Mouse (Mus musculus): ENCODE results near the gene Usp5. TPM values are rescaled to one million over a fixed set of nuclear protein-coding genes. Genes with fewer than 3 reads are reported as not detected.

Gene Usp5
- total RNA-seq, 2 experiments from 2014 or later, result 176 to 177 TPM

Other genes with a start within 250 kb of the Usp5 start
- under 1 TPM; 0.14 to 0.16 TPM for gene C1s2, start 193.4 kb downstream of the Usp5 start, total RNA-seq (2021)
- gene Lpcat3, start 166.5 kb downstream of the Usp5 start, total RNA-seq (2021), result 10 to 100 TPM; 22.4 to 31.2 TPM
- gene Emg1, start 117.3 kb downstream of the Usp5 start, total RNA-seq (2021), result 10 to 100 TPM; 42.9 to 48.8 TPM
- 100 to 1,000 TPM; 112 to 120 TPM for gene Phb2, start 117.1 kb downstream of the Usp5 start, total RNA-seq (2021)
- gene Ptpn6, start 90.8 kb downstream of the Usp5 start, total RNA-seq (2021), result 1 to 10 TPM; 3.1 to 4.5 TPM
- 100 to 1,000 TPM; 315 to 349 TPM for gene Grcc10, start 88.1 kb downstream of the Usp5 start, total RNA-seq (2021)
- not detected for gene Gm45234, start 73.5 kb downstream of the Usp5 start, total RNA-seq (2021)
- 100 to 1,000 TPM; 154 to 162 TPM for gene Atn1, start 73.0 kb downstream of the Usp5 start, total RNA-seq (2021)
- gene Eno2, start 59.8 kb downstream of the Usp5 start, total RNA-seq (2021), result 1,000 to 10,000 TPM in 1 of 2 experiments, 100 to 1,000 TPM in 1; 999 to 1,002 TPM
- 1 to 10 TPM; 1.5 to 1.9 TPM for gene Lrrc23, start 49.8 kb downstream of the Usp5 start, total RNA-seq (2021)
- gene Spsb2, start 20.8 kb downstream of the Usp5 start, total RNA-seq (2021), result 1 to 10 TPM; 4.4 to 5.2 TPM
- 100 to 1,000 TPM; 739 to 808 TPM for gene Tpi1, start 15.2 kb downstream of the Usp5 start, total RNA-seq (2021)
- 1 to 10 TPM in 1 of 2 experiments, under 1 TPM in 1; 0.50 to 1.1 TPM for gene Cdca3, start 63 bp upstream of the Usp5 start, total RNA-seq (2021)
- under 1 TPM in 1 of 2 experiments, not detected in 1; 0.18 TPM for gene Gnb3, start 10.8 kb upstream of the Usp5 start, total RNA-seq (2021)
- gene P3h3, start 28.3 kb upstream of the Usp5 start, total RNA-seq (2021), result 10 to 100 TPM; 21.9 to 25.7 TPM
- gene Gpr162, start 34.5 kb upstream of the Usp5 start, total RNA-seq (2021), result 100 to 1,000 TPM; 207 to 229 TPM
- gene Cd4, start 58.7 kb upstream of the Usp5 start, total RNA-seq (2021), result 1 to 10 TPM; 2.8 to 8.7 TPM
- gene Lag3, start 82.2 kb upstream of the Usp5 start, total RNA-seq (2021), result 1 to 10 TPM; 2.9 to 3.6 TPM
- 1,000 to 10,000 TPM in 1 of 2 experiments, 100 to 1,000 TPM in 1; 954 to 1,041 TPM for gene Ptms, start 90.6 kb upstream of the Usp5 start, total RNA-seq (2021)
- 100 to 1,000 TPM; 648 to 675 TPM for gene Mlf2, start 101.9 kb upstream of the Usp5 start, total RNA-seq (2021)
- gene Cops7a, start 136.1 kb upstream of the Usp5 start, total RNA-seq (2021), result 100 to 1,000 TPM; 149 to 163 TPM
- gene Pianp, start 167.2 kb upstream of the Usp5 start, total RNA-seq (2021), result 100 to 1,000 TPM; 169 to 181 TPM
- 10 to 100 TPM; 38.4 to 44.1 TPM for gene Zfp384, start 179.7 kb upstream of the Usp5 start, total RNA-seq (2021)
- gene Ing4, start 210.3 kb upstream of the Usp5 start, total RNA-seq (2021), result 10 to 100 TPM; 54.0 to 62.1 TPM
- 10 to 100 TPM in 1 of 2 experiments, 1 to 10 TPM in 1; 8.4 to 12.3 TPM for gene Acrbp, start 220.2 kb upstream of the Usp5 start, total RNA-seq (2021)
- gene Lpar5, start 238.4 kb upstream of the Usp5 start, total RNA-seq (2021), result under 1 TPM; 0.60 to 0.96 TPM